Mouse (Mus musculus) urinary bladder, postnatal 14 days (tissue): Measurements from ENCODE around the gene Cobl.
A peak's percentile ranks its signal among the peaks of the same experiment; 100 is the strongest.

Source experiments
- DNase-seq: peaks from one replicate; pipeline ENCODE4 v3.0.0; 2021; ENCODE audit warnings: low spot score

Cobl gene

DNA sequence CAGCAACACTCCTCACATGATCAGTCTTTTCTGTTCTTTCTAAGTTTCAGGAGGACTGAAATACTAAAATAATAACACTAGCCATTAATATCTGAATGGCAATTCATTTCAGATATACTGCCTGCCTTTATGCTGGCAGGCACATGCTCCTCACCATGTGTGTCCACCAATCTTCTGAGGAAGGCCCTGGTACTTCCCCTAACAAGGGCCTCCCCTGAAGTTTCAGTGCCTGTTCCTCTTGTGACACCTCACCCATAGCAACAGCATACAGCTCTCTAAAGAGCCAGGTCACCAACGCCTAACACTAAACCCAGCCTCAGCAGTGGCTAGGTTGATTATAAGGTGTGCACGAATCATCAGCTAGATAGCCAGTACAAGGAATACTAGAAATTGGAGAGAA, 20.5 kb downstream of the Cobl start:
- DNase-seq, result no peak

GRCm38 (mm10) chr11:12443614-12444013, 21.1 kb downstream of the Cobl start:
- DNase-seq, result no peak

DNA sequence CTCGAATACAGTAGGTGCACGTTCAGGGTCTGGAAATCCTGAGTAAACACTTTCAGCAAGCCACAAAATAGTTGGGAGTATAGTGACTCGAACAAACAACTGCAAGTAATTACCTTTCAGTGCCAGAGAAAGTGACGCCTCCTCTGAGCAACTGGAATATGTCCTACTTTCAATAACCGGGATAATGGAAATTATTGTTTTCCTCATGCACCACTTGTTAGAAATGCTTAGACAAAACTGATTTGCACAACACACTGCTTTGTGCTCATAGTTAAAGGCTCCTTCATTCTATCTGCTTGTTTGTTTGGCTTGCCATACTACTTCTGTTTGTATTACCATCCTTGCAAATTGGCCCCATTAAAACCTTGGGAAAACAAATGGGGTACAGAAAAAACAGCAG, 21.6 kb downstream of the Cobl start:
- DNase-seq, result no peak

- DNase-seq, result peak; percentile 61
These were observed 22.5 kb downstream of the Cobl start for GRCm38 (mm10) chr11:12442283-12442682.

DNA sequence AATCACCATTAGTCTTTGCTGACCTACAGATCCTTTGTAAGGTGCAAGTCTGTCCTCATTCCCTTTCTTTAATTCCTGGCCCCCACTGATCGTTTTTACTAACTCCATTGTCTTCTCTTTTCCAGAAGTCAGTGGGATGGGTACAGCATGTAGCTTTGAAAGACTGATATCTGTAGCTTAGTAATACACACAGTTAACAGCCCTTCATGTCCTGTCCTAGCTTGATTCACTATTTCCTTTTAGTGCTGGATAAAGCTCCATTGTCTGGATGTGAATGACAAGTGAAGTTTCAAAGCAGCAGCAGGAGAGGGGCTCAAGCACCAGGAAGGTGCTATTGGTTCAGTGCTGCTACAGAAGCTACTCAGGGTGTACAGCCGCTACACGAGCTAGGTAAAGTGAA, 28.9 kb downstream of the Cobl start:
- no peak for DNase-seq

GRCm38 (mm10) chr11:12435018-12435417, 29.7 kb downstream of the Cobl start:
- no peak for DNase-seq

DNA sequence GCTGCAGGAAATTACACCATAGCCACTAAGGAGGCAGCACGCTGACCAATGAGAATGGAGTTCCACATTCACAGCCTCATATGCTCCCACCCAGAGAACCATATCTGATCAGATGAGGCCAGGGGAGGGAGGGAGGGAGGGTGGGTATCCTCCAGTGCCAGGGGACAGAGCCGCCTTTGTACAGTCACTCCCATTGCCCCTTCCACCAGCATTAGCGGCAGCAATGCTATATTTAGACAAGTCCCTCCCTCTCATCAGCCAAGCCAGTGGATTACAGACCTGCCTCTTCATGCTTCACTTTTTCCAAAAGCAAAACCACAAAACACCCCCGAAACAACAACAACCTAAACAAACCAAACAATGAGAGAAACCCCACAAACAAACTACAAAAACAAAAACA, 30.2 kb downstream of the Cobl start:
- no peak for DNase-seq

DNA sequence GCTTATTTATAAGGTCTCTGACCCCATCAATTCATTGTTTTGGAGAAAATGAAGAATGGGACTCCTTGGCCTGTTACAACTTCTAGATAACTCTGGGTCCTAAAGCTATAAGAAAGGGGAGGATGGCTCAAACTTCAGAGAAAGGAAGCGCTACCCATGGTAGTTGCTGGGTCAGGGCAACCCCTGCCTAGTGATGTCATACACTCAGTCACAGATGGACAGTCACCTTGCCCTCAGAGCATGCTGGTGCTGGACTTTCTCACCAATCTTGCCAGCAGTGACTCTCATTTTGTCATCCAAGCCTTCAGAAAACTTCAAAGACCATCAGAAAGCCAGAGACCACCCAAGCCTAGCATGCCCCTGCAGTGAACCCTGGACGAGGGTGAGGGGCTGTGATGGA, 32.8 kb downstream of the Cobl start:
- DNase-seq, result no peak

DNA sequence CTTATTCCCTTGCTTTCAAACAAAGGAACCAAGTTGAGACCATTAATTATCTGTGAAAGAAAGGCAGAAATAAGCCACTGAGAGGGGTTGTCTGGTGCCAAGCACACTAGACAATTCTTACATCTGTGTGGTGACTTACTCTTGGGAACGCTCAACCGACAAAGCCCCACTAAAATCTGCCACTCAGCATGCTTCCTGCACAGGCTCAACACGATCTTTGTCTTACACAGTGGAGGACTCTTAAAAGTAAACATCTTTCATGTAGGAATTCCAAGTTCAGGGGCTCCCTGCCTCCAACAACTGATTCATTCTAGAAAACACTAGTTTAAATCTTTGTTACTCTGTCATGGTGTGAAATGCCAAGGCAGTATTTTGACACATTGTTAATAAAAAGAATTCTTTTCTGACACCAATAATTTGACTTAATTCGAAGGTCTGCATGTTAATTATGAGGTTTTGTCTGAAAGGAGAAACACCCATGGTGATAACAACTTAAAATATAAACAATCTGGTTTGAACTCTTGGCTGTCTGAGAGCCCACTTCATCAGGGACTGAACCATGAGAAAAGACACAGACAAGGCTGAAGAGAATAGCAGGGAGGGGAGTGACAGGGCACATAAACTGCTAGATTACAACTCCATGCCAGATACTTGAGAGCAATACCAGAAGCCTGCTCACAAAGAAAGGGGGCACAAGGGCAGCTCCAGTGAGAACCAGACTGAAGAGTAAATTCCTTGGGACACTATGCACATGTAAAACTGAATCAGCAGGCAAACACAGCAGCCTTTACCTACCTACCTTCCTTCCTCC, 34.3 kb downstream of the Cobl start:
- DNase-seq, result no peak

GRCm38 (mm10) chr11:12426746-12427145, 38.0 kb downstream of the Cobl start:
- DNase-seq, result no peak

DNA sequence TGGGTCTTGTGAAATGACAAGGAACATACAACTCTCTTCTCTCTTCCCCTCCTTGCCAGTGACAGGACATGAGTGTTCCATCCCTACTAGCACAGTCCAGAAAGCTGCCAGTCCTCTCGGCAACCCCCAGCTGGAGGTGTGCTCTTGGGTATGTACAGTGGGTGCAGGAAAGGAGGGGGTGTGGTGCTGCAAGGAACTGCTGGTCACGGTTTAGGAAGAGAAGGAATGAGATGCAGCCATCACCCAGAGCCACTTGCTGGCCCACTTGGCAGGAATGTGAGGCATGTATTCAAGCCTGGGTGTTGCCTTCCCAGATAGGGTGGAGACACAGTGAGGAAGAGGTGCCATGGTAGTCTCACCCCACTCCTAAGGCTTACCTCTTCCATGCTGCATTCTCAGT, 40.6 kb downstream of the Cobl start:
- no peak for DNase-seq

DNA sequence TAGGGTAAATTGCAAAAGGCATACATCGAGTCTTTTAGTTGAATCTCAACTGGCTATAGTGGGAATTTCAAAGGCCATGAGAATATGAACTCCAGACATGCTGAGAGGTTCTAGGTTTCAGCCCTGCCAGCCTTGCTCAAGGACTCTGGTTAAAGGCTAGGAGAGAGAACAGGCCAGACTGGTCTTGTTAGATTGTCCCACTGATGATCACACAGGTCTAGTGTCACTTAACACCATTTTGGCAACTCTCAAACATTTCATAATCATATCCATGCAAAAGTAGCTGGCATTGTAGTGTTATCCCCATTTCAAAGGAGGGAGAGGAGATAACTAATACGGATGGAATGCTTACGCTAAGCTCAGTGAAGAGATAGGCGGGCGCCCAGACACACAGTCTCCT, 43.6 kb downstream of the Cobl start:
- DNase-seq, result no peak

GRCm38 (mm10) chr11:12420146-12420545, 44.6 kb downstream of the Cobl start:
- DNase-seq, result no peak

GRCm38 (mm10) chr11:12416899-12417298, 47.9 kb downstream of the Cobl start:
- peak; percentile 36 for DNase-seq

DNA sequence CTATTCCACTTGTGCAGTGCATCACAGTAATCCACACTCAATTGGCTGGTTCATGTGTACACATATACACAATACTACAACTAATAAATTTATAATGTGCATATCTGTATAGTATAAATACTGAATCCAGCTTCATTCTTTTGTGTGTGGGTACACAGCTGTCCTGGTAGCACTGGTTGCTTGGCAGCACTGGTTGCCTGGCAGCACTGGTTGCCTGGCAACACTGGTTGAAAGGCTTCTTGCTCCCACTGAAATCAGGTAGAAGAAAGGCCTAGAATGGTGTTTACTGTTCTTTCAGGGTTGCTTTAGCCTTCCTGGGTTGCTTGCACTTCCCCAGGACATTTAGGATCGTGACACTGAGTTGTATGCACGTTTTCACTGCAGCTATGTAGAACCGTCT, 49.4 kb downstream of the Cobl start:
- DNase-seq, result no peak

DNA sequence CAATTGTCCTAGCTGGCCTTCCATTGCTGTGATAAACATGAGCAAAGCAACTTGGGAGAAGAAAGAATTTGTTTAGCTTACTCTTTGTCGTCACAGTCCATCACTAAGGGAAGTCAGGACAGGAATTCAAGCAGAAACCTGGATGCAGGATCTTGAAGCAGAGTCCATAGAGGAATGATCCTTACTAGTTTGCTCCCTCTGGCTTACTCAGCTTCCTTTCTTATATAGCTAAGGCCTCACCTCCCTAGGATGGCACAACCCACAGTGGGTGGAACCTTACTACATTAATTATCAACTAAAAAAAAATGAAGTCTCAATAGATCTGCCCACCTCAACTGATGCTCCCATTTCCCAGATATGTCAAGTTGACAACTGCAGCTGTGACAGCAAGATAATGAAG, 52.8 kb downstream of the Cobl start:
- no peak for DNase-seq

GRCm38 (mm10) chr11:12411075-12411807, 53.5 kb downstream of the Cobl start:
- DNase-seq, result no peak

DNA sequence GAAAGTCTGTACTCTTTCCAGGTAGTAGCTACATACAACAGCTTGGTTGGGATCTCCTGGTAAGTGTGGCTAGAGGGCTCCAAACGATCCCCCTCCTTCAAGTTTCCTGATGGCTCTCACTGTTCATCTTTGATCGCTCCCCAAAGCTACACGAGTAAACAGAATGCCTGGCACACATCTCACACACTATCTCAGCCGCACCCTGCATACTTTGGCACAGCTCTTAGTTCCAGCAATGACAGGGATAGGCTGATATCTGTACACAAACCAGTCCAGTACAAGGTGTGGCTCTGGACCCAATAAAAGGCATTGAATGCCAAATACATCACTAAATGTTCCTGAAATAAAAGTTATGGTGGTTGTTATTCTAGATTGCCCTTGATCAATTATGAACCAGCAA, 55.3 kb downstream of the Cobl start:
- DNase-seq, result peak; percentile 58

DNA sequence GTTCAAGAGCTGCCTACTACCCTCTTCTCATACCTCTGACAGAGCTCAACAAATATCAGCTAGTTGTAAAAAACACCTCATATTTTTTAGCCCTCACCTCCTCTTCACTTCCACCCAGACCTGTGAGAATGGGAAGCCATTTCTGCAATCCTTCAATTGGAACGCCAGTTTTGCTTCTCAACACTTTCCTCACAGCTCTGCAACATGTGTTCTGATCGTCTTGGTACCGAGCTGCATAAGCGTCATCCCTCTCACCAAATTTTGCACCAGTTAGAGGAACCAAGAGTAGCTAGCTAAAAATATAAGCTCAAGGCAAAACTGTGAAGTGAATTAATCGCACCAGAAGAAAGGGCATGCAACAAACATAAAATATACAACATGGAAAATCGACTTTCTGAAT, 56.9 kb downstream of the Cobl start:
- DNase-seq, result no peak

- DNase-seq, result no peak
These were observed 64.9 kb downstream of the Cobl start for GRCm38 (mm10) chr11:12399903-12400302.

GRCm38 (mm10) chr11:12396196-12396595, 68.6 kb downstream of the Cobl start:
- no peak for DNase-seq

DNA sequence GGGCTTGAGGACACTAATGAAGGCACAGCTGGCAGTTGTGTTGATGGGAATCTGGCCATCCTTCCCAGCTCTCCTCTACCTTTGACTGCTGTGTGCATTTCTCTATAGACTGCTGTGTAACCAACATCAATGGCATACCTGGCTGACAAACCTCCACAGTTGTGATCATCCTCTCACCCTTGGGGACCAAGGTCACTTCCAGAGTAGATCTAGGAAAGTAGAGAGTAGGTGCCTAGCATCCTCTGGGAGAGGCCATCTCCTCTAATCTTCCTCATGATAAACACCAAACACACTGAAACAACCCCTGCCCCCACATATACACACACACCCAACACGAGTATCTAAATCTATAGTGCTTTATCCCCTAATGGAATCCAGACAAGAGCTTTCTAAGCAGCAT, 70.1 kb downstream of the Cobl start:
- DNase-seq, result no peak

GRCm38 (mm10) chr11:12394151-12394550, 70.6 kb downstream of the Cobl start:
- peak; percentile 32 for DNase-seq

DNA sequence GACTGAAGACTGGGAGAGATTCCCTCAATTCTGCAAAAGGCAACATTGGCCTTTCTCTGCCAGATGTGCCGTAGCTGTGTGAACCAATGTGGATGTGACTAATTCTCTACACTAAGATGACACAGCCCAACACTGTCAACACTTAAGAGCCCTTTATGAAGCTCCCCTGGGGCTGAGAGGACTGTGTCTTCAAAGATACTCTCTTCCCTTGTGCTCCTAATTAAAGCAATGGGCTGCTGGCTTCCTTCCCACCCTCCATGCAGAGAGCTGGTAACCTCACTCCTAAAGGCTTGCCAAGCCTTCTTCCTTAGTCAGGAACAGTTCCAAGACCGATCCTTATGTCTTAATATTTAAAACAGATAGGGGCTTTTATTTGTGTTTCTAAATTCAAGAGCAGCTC, 79.9 kb downstream of the Cobl start:
- no peak for DNase-seq
